Mouse (Mus musculus): ENCODE data around the gene Cdc37l1. TPM values are rescaled to one million over a fixed set of nuclear protein-coding genes. Genes with fewer than 3 reads are reported as not detected.
"Not testable (repeated sequence)": the region's sequence is repeated elsewhere in the genome, so short reads cannot be mapped to it uniquely, and the experiment has no call there.

Cdc37l1 gene
- total RNA-seq, 1 experiment from 2014 or later: 56.3 TPM

GRCm38 (mm10) chr19:28995366-28995765 lies 5.2 kb downstream of the Cdc37l1 start:
- no peak for ATAC-seq (replicated peaks; ENCODE audit: insufficient number of reproducible peaks, low FRiP score, low TSS enrichment, poor library complexity, severe bottlenecking)

GRCm38 (mm10) chr19:28997976-28998630 lies 8.0 kb downstream of the Cdc37l1 start:
- no peak for ATAC-seq (replicated peaks; ENCODE audit: insufficient number of reproducible peaks, low FRiP score, low TSS enrichment, poor library complexity, severe bottlenecking)

GRCm38 (mm10) chr19:29000321-29000720 lies 10.2 kb downstream of the Cdc37l1 start:
- ATAC-seq (replicated peaks; ENCODE audit: insufficient number of reproducible peaks, low FRiP score, low TSS enrichment, poor library complexity, severe bottlenecking): not testable (repeated sequence)

- ATAC-seq (replicated peaks; ENCODE audit: insufficient number of reproducible peaks, low FRiP score, low TSS enrichment, poor library complexity, severe bottlenecking): no peak
These were observed 18.0 kb downstream of the Cdc37l1 start for GRCm38 (mm10) chr19:29008069-29008706.

- no peak for ATAC-seq (replicated peaks; ENCODE audit: insufficient number of reproducible peaks, low FRiP score, low TSS enrichment, poor library complexity, severe bottlenecking)
These were observed 18.9 kb downstream of the Cdc37l1 start for GRCm38 (mm10) chr19:29009046-29009445.

- ATAC-seq (replicated peaks; ENCODE audit: insufficient number of reproducible peaks, low FRiP score, low TSS enrichment, poor library complexity, severe bottlenecking): no peak
These were observed 21.3 kb downstream of the Cdc37l1 start for GRCm38 (mm10) chr19:29011355-29011990.

- no peak for ATAC-seq (replicated peaks; ENCODE audit: insufficient number of reproducible peaks, low FRiP score, low TSS enrichment, poor library complexity, severe bottlenecking)
These were observed 24.4 kb downstream of the Cdc37l1 start for GRCm38 (mm10) chr19:29014466-29015055.

GRCm38 (mm10) chr19:29015410-29016203 lies 25.5 kb downstream of the Cdc37l1 start:
- no peak for ATAC-seq (replicated peaks; ENCODE audit: insufficient number of reproducible peaks, low FRiP score, low TSS enrichment, poor library complexity, severe bottlenecking)

GRCm38 (mm10) chr19:29016204-29016765 lies 26.1 kb downstream of the Cdc37l1 start:
- ATAC-seq (replicated peaks; ENCODE audit: insufficient number of reproducible peaks, low FRiP score, low TSS enrichment, poor library complexity, severe bottlenecking): no peak

GRCm38 (mm10) chr19:29016786-29017185 lies 26.6 kb downstream of the Cdc37l1 start:
- ATAC-seq (replicated peaks; ENCODE audit: insufficient number of reproducible peaks, low FRiP score, low TSS enrichment, poor library complexity, severe bottlenecking): no peak

- ATAC-seq (replicated peaks; ENCODE audit: insufficient number of reproducible peaks, low FRiP score, low TSS enrichment, poor library complexity, severe bottlenecking): no peak
These were observed 29.5 kb downstream of the Cdc37l1 start for GRCm38 (mm10) chr19:29019647-29020046.

GRCm38 (mm10) chr19:29021754-29022345 lies 31.7 kb downstream of the Cdc37l1 start:
- no peak for ATAC-seq (replicated peaks; ENCODE audit: insufficient number of reproducible peaks, low FRiP score, low TSS enrichment, poor library complexity, severe bottlenecking)

GRCm38 (mm10) chr19:29024391-29024947 lies 34.3 kb downstream of the Cdc37l1 start:
- ATAC-seq (replicated peaks; ENCODE audit: insufficient number of reproducible peaks, low FRiP score, low TSS enrichment, poor library complexity, severe bottlenecking): no peak

- ATAC-seq (replicated peaks; ENCODE audit: insufficient number of reproducible peaks, low FRiP score, low TSS enrichment, poor library complexity, severe bottlenecking): no peak
These were observed 41.6 kb downstream of the Cdc37l1 start for GRCm38 (mm10) chr19:29031788-29032187.

- ATAC-seq (replicated peaks; ENCODE audit: insufficient number of reproducible peaks, low FRiP score, low TSS enrichment, poor library complexity, severe bottlenecking): no peak
These were observed 42.5 kb downstream of the Cdc37l1 start for GRCm38 (mm10) chr19:29032662-29033061.

GRCm38 (mm10) chr19:29037026-29037425 lies 46.9 kb downstream of the Cdc37l1 start:
- no peak for ATAC-seq (replicated peaks; ENCODE audit: insufficient number of reproducible peaks, low FRiP score, low TSS enrichment, poor library complexity, severe bottlenecking)

GRCm38 (mm10) chr19:29037541-29037940 lies 47.4 kb downstream of the Cdc37l1 start:
- no peak for ATAC-seq (replicated peaks; ENCODE audit: insufficient number of reproducible peaks, low FRiP score, low TSS enrichment, poor library complexity, severe bottlenecking)

GRCm38 (mm10) chr19:29039334-29039733 lies 49.2 kb downstream of the Cdc37l1 start:
- no peak for ATAC-seq (replicated peaks; ENCODE audit: insufficient number of reproducible peaks, low FRiP score, low TSS enrichment, poor library complexity, severe bottlenecking)
